Mouse (Mus musculus) frontal cortex, postnatal 10 days (tissue): ENCODE measurements around the gene Tulp2.

Experiments
- DNase-seq, 2 experiments: peaks; one replicate each; pipeline ENCODE4 v3.0.0; 2022; ENCODE audit warnings: low spot score in 2 of 2, mixed read lengths in 1 of 2

The Tulp2 gene

GRCm38 (mm10) chr7:45481374-45481927 is at the start of gene Tulp2:
Tulp2 (plus strand) TSS chr7:45481877.
- peak; percentile 58 to 63 for DNase-seq

- no peak for DNase-seq
Measured at GRCm38 (mm10) chr7:45433835-45434202, 47.9 kb upstream of the Tulp2 start.

GRCm38 (mm10) chr7:45434203-45435015 is 47.3 kb upstream of the Tulp2 start, which contains the start of gene Gys1:
Gys1 (plus strand) TSS chr7:45434844.
- DNase-seq = peak; percentile 100

GRCm38 (mm10) chr7:45435038-45435437 is 46.6 kb upstream of the Tulp2 start:
- DNase-seq = no peak

GRCm38 (mm10) chr7:45436444-45436843 is 45.2 kb upstream of the Tulp2 start:
- DNase-seq = no peak

- no peak for DNase-seq
Measured at GRCm38 (mm10) chr7:45437046-45437445, 44.6 kb upstream of the Tulp2 start.

- no peak for DNase-seq
Measured at GRCm38 (mm10) chr7:45437521-45438276, 44.0 kb upstream of the Tulp2 start, which contains the start of gene Ruvbl2. Ruvbl2 (minus strand) TSS chr7:45438096.

GRCm38 (mm10) chr7:45443526-45444420 is 37.9 kb upstream of the Tulp2 start:
- no peak for DNase-seq

- DNase-seq = no peak
Measured at GRCm38 (mm10) chr7:45446589-45446988, 35.1 kb upstream of the Tulp2 start.

- no peak for DNase-seq
Measured at GRCm38 (mm10) chr7:45447325-45447990, 34.2 kb upstream of the Tulp2 start.

GRCm38 (mm10) chr7:45449974-45450373 is 31.7 kb upstream of the Tulp2 start:
- DNase-seq = no peak

- DNase-seq = peak in 1 of 2 experiments; percentile 78
Measured at GRCm38 (mm10) chr7:45451344-45451982, 30.2 kb upstream of the Tulp2 start.

- DNase-seq = no peak
Measured at GRCm38 (mm10) chr7:45454971-45455370, 26.7 kb upstream of the Tulp2 start.

GRCm38 (mm10) chr7:45455932-45456696 is 25.6 kb upstream of the Tulp2 start:
- DNase-seq = no peak

- no peak for DNase-seq
Measured at GRCm38 (mm10) chr7:45456721-45457203, 24.9 kb upstream of the Tulp2 start.

- DNase-seq = no peak
Measured at GRCm38 (mm10) chr7:45457204-45458060, 24.2 kb upstream of the Tulp2 start.

- peak in 1 of 2 experiments; percentile 76 for DNase-seq
Measured at GRCm38 (mm10) chr7:45458748-45459563, 22.7 kb upstream of the Tulp2 start.
